Mouse (Mus musculus): ENCODE data around the gene Ndufb6. TPM values are rescaled to one million over a fixed set of nuclear protein-coding genes. Genes with fewer than 3 reads are reported as not detected.

Ndufb6 gene
- polyA plus RNA-seq, 1 experiment from 2014 or later = 426 TPM

DNA sequence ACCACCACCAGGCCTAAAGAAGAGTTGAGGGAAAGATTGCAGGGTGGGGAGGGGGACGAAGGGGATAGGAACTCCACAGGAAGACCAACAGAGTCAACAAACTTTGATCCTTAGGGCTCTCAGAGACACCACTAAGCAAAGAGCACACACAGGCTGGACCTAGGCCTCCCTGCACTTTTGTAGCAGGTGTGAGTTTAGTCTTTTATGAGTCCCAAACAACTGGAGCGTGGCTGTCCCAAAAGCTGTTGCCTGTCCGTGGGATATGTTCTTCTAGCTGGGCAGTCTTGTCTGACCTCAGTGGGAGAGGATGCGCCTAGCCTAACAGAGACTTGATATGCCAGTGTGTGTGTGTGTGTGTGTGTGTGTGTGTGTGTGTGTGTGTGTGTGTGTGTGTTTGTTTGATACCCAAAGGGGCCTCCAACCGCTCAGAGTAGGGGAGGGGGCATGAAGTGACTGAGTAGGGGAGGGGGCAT lies 38.9 kb downstream of the Ndufb6 start:
- Histone ChIP-seq H3K4me3 (ENCODE audit: low read length) (peak overlapping the region; percentile 42), H3K4me1 (ENCODE audit: control insufficient read depth, insufficient read depth, low read depth, low read length) (peaks cover 12% of the 10 kb centered on the region; the same call in 1 of the 2 replicates), H3K27me3 (replicated peaks; ENCODE audit: control insufficient read depth, insufficient read depth, low read length) (no peaks in the 10 kb centered on the region; the same call in 1 of the 2 replicates), H3K36me3 (ENCODE audit: control insufficient read depth, insufficient read depth, low read length) (no peaks in the 10 kb centered on the region), H3K27ac (ENCODE audit: low read depth, low read length) (no peak overlapping the region), H3K9me3 (ENCODE audit: control insufficient read depth, low read length) (no peaks in the 10 kb centered on the region), H3K9ac (ENCODE audit: low read depth, low read length) (peak overlapping the region; percentile 54), H3K4me2 (ENCODE audit: low read length) (peak overlapping the region; percentile 61)
- 0 out of 2 replicates have a peak, but pooled peaks have one; percentile 30 for ATAC-seq
- 55% methylated on average over 5 of the region's 5 CpGs for WGBS

DNA sequence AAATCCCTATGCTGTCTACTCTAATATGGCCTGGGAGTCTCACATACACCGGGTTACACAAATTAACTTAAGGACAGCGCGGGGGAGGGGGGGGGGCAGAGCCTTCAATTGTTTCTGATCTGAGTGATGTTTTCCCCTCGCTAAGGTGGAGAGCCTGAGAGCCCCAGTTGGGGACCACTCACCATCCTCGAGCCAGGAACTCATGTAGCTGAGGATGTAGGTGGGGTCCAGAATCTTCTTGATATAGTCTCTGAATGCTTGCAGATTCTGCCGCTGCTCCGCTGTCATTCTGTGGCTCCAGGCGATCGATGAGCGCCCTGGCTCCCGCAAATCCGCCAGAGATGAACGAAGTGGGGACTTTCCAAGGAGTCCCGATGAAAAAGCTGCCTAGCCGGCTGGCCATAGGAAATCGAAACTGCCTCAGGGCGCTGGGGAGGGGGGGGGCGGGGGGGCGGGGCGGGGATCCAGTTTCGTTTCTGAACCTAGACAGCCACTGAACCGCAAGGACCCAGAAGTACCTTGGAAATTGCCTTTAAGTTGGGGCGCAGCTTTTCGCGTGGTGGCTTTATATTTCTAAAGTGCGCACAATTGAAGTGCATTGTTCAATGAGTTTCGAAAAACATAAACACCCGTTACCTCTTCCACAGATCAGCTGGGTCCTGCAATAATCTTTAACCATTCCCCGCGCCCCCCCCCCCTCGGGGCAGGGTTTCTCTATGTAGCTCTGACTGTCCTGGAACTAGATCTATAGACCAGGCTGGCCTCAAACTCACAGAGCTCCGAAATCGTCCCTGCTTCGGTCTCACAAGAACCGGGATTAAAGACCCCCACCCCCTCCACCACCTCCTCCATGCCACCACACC lies 39.6 kb downstream of the Ndufb6 start, which contains the start of gene Ddx58:
TSS of gene Ddx58 (minus strand) at position 420 of the 863 bp plus-strand sequence.
- 4% methylated on average over 35 of the region's 35 CpGs for WGBS
- H3K27ac ChIP-seq (ENCODE audit: low read depth, low read length) = no peak within 1 kb of the TSS; the same call in 1 of the 2 replicates
- ATAC-seq = peak; percentile 68

DNA sequence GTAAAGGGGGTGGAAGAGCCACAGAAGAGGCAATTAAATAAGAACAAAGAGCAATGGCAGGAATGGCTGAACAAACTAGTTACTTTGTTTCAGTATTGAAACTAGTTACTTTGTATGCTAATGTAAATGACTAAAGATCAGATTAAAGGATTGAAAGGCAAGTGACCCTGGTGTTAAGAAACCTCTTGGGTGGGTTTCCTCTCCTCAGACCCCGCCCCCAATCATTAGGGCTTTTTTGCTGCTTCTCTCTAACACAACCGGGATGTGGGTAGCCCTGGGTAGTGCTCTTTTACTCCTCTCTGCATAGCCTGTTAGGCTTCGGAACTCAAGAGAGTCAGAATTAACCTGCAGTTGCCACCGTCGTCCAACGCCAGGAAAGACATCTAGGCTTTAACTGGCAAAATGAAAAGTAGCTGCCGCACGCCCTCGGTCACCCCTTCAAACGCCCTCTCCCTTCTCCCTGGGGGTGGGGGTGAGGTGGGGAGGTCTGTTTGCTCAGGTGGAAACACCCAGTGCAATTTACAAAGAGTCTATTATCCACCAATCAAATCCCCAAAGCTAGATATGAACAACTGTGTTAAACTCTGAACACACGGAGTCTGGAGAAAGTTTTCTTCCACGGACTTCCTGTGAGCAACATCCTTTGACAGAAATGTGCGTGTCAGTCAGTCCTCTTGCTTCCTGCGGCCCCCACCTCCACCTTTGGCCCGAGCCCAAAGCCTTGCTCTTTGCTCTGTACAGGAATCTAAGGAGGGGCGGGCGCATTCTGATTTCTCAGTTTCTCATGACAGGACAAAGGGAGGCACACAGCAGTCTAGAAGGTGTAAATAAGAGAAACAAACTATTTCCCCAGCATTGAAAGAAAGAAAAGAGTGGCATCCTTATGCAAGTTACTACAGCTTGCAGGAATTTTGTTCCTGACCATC lies 40.5 kb downstream of the Ndufb6 start:
- no peaks in the 10 kb centered on the region for H3K36me3 ChIP-seq (ENCODE audit: control insufficient read depth, insufficient read depth, low read length)
- H3K9me3 ChIP-seq (ENCODE audit: control insufficient read depth, low read length) = no peaks in the 10 kb centered on the region
- no peak overlapping the region; the same call in 1 of the 2 replicates for H3K27ac ChIP-seq (ENCODE audit: low read depth, low read length)
- H3K4me1 ChIP-seq (ENCODE audit: control insufficient read depth, insufficient read depth, low read depth, low read length) = peaks cover 12% of the 10 kb centered on the region; the same call in 1 of the 2 replicates
- peak overlapping the region; percentile 61 for H3K4me2 ChIP-seq (ENCODE audit: low read length)
- peak overlapping the region; percentile 42 for H3K4me3 ChIP-seq (ENCODE audit: low read length)
- WGBS = 2% methylated on average over 17 of the region's 17 CpGs
- no peaks in the 10 kb centered on the region; the same call in 1 of the 2 replicates for H3K27me3 ChIP-seq (replicated peaks; ENCODE audit: control insufficient read depth, insufficient read depth, low read length)
- peak overlapping the region; percentile 54 for H3K9ac ChIP-seq (ENCODE audit: low read depth, low read length)
- peak; percentile 34; the same call in 1 of the 2 replicates for ATAC-seq

More for the DNA sequence above, 39.6 kb downstream of the Ndufb6 start, which contains the start of gene Ddx58:
- Histone ChIP-seq H3K36me3 (ENCODE audit: control insufficient read depth, insufficient read depth, low read length) (no peaks in the 10 kb centered on the region), H3K9me3 (ENCODE audit: control insufficient read depth, low read length) (no peaks in the 10 kb centered on the region), H3K4me2 (ENCODE audit: low read length) (peak within 1 kb of the TSS; percentile 61), H3K4me3 (ENCODE audit: low read length) (peak within 1 kb of the TSS; percentile 42), H3K4me1 (ENCODE audit: control insufficient read depth, insufficient read depth, low read depth, low read length) (peaks cover 12% of the 10 kb centered on the region; the same call in 1 of the 2 replicates), H3K27me3 (replicated peaks; ENCODE audit: control insufficient read depth, insufficient read depth, low read length) (no peaks in the 10 kb centered on the region; the same call in 1 of the 2 replicates), H3K9ac (ENCODE audit: low read depth, low read length) (peak within 1 kb of the TSS; percentile 54)

DNA sequence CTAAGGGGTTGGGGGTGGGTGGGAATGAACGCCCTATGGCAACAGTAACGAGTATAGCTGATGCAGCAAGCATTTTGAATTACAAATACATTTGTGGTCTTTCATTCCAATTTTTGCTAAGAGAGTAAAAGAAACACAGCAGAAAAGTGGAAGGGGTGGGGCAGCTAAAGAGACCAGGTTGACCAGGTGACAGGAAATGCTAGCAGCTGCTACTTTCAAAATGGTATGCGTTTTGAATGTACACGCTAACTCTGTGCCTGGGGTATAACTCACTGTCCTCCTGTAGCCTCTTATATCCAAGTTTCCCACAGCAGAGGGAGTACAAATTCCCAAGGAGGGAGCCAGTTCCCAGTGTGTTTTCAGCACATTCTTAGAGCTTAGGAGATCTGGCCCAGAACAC lies 42.4 kb downstream of the Ndufb6 start:
- WGBS = 94% methylated on average over 4 of the region's 4 CpGs
- no peak for ATAC-seq

DNA sequence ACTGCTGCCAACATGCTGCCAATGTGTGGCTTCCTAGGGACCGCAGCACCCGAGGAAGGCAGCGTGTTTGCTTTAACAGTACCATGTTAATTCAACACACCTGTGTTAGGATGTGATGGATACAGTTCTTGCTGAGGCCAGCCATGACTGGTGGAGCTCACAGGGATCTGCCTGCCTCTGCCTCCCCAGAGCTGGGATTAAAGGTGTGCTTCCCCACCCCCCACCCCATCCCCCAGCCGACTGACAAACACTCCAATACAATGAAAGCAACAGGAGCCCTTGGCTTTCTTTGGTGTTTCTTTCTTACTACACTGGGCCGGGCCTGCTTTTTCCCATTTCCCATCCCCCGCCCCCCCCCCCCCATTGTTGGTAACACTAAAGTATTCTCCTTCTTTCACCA lies 45.0 kb downstream of the Ndufb6 start:
- Histone ChIP-seq H3K9me3 (ENCODE audit: control insufficient read depth, low read length) (no peaks in the 10 kb centered on the region), H3K4me1 (ENCODE audit: control insufficient read depth, insufficient read depth, low read depth, low read length) (peaks cover 8% of the 10 kb centered on the region; the same call in 1 of the 2 replicates), H3K4me3 (ENCODE audit: low read length) (no peak overlapping the region), H3K36me3 (ENCODE audit: control insufficient read depth, insufficient read depth, low read length) (no peaks in the 10 kb centered on the region), H3K4me2 (ENCODE audit: low read length) (no peak overlapping the region), H3K9ac (ENCODE audit: low read depth, low read length) (no peak overlapping the region), H3K27ac (ENCODE audit: low read depth, low read length) (no peak overlapping the region), H3K27me3 (replicated peaks; ENCODE audit: control insufficient read depth, insufficient read depth, low read length) (no peaks in the 10 kb centered on the region; the same call in 1 of the 2 replicates)
- ATAC-seq = no peak
- 71% methylated on average over 6 of the region's 6 CpGs for WGBS

More for the DNA sequence above, 42.4 kb downstream of the Ndufb6 start:
- H3K9me3 ChIP-seq (ENCODE audit: control insufficient read depth, low read length) = no peaks in the 10 kb centered on the region
- no peaks in the 10 kb centered on the region; the same call in 1 of the 2 replicates for H3K27me3 ChIP-seq (replicated peaks; ENCODE audit: control insufficient read depth, insufficient read depth, low read length)
- no peak overlapping the region for H3K4me3 ChIP-seq (ENCODE audit: low read length)
- H3K36me3 ChIP-seq (ENCODE audit: control insufficient read depth, insufficient read depth, low read length) = no peaks in the 10 kb centered on the region
- no peak overlapping the region for H3K4me2 ChIP-seq (ENCODE audit: low read length)
- peaks cover 12% of the 10 kb centered on the region; the same call in 1 of the 2 replicates for H3K4me1 ChIP-seq (ENCODE audit: control insufficient read depth, insufficient read depth, low read depth, low read length)
- no peak overlapping the region for H3K9ac ChIP-seq (ENCODE audit: low read depth, low read length)
- no peak overlapping the region for H3K27ac ChIP-seq (ENCODE audit: low read depth, low read length)

DNA sequence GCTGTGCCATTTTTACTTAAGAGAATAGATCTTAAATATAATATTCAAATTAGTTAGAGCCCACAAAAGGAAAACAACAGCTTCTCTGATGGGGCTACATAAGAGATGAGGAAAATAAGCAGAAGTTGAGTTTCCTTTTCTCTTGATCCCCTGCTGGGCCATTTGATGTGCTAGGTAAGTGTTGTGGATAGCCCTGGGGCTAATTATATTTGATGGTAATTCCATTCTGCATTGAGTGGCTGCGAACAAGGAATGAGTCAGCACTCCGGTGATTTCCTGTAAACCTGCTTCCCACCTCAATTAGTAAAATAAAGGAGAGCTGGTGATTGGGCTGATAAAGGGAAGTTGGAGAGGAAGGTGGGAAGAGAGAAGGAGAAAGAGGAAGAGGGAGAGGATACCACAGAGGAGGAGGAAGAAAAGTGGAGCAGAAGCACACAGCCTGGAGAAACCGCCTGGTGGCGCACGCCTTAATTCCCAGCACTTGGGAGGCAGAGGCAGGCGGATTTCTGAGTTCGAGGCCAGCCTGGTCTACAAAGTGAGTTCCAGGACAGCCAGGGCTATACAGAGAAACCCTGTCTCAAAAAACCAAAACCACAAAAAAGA lies 46.1 kb downstream of the Ndufb6 start:
- no peak overlapping the region for H3K4me2 ChIP-seq (ENCODE audit: low read length)

DNA sequence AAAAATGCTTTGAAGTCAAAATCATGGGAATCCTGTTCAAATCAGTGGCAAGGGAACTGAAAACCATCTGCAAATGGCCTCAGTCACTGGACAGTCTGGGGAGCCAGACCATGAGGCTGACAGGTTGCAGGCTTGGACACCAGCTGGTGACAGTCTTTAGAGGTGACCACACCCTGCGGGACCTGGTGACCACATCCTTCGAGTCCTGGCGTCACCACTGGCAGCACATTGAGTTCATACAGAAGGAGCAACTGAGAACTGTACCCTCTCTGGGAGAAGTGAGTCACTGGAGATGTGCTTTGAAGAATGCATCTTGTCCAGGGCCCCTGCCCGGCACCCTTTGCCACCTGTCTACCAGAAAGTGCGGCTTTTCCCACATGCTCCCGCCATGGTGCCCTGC lies 49.5 kb downstream of the Ndufb6 start:
- no peak for ATAC-seq
- H3K4me2 ChIP-seq (ENCODE audit: low read length) = no peak overlapping the region
- no peaks in the 10 kb centered on the region for H3K27me3 ChIP-seq (replicated peaks; ENCODE audit: control insufficient read depth, insufficient read depth, low read length)
- WGBS = 94% methylated on average over 6 of the region's 6 CpGs
- no peaks in the 10 kb centered on the region for H3K4me1 ChIP-seq (ENCODE audit: control insufficient read depth, insufficient read depth, low read depth, low read length)
- H3K9ac ChIP-seq (ENCODE audit: low read depth, low read length) = no peak overlapping the region
- no peaks in the 10 kb centered on the region for H3K36me3 ChIP-seq (ENCODE audit: control insufficient read depth, insufficient read depth, low read length)
- no peak overlapping the region for H3K27ac ChIP-seq (ENCODE audit: low read depth, low read length)
- no peaks in the 10 kb centered on the region for H3K9me3 ChIP-seq (ENCODE audit: control insufficient read depth, low read length)
- no peak overlapping the region for H3K4me3 ChIP-seq (ENCODE audit: low read length)

More for the DNA sequence above, 46.1 kb downstream of the Ndufb6 start:
- WGBS = 90% methylated on average over 7 of the region's 7 CpGs
- H3K27me3 ChIP-seq (replicated peaks; ENCODE audit: control insufficient read depth, insufficient read depth, low read length) = no peaks in the 10 kb centered on the region
- no peaks in the 10 kb centered on the region for H3K36me3 ChIP-seq (ENCODE audit: control insufficient read depth, insufficient read depth, low read length)
- no peaks in the 10 kb centered on the region for H3K9me3 ChIP-seq (ENCODE audit: control insufficient read depth, low read length)
- H3K9ac ChIP-seq (ENCODE audit: low read depth, low read length) = no peak overlapping the region
- ATAC-seq = no peak
- H3K27ac ChIP-seq (ENCODE audit: low read depth, low read length) = no peak overlapping the region
- H3K4me1 ChIP-seq (ENCODE audit: control insufficient read depth, insufficient read depth, low read depth, low read length) = no peaks in the 10 kb centered on the region
- no peak overlapping the region for H3K4me3 ChIP-seq (ENCODE audit: low read length)

DNA sequence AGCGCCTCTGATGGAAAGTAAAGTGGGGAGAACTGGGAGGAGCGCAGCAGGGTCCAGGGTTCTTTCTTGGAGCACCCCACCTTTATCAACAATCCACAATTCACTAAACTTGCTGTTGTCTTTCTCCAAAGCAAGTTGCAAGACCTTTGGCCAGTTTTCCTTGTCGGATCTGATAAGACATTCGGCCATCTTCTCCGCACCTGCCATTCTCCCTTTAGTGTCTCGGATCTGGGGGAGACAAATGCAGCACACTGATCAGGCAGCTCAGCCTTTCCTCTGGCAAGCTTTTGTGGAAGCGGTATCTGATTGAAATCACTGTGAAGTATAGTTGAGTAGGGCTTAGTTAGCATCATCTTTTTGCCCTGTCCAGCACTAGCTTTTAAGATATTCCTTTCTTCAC lies 51.3 kb downstream of the Ndufb6 start:
- Histone ChIP-seq H3K36me3 (ENCODE audit: control insufficient read depth, insufficient read depth, low read length) (no peaks in the 10 kb centered on the region), H3K9ac (ENCODE audit: low read depth, low read length) (no peak overlapping the region), H3K4me2 (ENCODE audit: low read length) (no peak overlapping the region), H3K4me3 (ENCODE audit: low read length) (no peak overlapping the region), H3K27ac (ENCODE audit: low read depth, low read length) (no peak overlapping the region), H3K9me3 (ENCODE audit: control insufficient read depth, low read length) (no peaks in the 10 kb centered on the region), H3K4me1 (ENCODE audit: control insufficient read depth, insufficient read depth, low read depth, low read length) (no peaks in the 10 kb centered on the region), H3K27me3 (replicated peaks; ENCODE audit: control insufficient read depth, insufficient read depth, low read length) (no peaks in the 10 kb centered on the region)
- ATAC-seq = no peak
- WGBS = 92% methylated on average over 7 of the region's 7 CpGs

All from hindbrain, embryonic 16.5 days (tissue).